Mouse (Mus musculus) ZHBTc4 (cell line): Measurements from ENCODE around the gene Ercc4.
"Not testable (repeated sequence)": the region's sequence is repeated elsewhere in the genome, so short reads cannot be mapped to it uniquely, and the experiment has no call there.

Source experiments
- DNase-seq: peaks from one replicate; pipeline ENCODE4 v3.0.0-alpha.2; 2011; ENCODE audit warnings: low read depth, low spot score

Gene Ercc4

GRCm38 (mm10) chr16:13109156-13109989, at the start of gene Ercc4:
Gene Ercc4 (plus strand): TSS chr16:13109684.
- peak; percentile 93 for DNase-seq

GRCm38 (mm10) chr16:13061113-13061512, 48.4 kb upstream of the Ercc4 start:
- DNase-seq = peak; percentile 23

DNA sequence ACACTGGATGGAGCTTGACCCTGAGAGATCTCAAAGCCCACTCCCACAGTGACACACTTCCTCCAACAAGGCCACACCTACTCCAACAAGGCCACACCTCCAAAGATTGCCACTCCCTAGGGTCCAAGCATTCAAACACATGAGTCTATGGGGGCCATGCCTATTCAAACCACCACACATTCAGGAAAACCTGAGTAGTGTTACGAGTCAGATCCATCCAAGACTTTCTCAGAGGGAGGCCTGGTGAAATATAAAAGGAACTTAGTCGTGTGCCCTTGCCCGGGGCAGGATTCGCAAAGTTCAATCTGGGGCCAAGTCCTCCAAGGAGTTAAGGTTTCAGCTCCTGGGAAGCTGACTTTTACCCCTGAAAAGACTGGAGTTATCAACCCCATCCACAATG, 35.3 kb upstream of the Ercc4 start:
- peak; percentile 80 for DNase-seq

- DNase-seq = no peak
These were observed 29.3 kb upstream of the Ercc4 start for GRCm38 (mm10) chr16:13080161-13080560.

GRCm38 (mm10) chr16:13083155-13083798, 26.2 kb upstream of the Ercc4 start:
- DNase-seq = no peak

DNA sequence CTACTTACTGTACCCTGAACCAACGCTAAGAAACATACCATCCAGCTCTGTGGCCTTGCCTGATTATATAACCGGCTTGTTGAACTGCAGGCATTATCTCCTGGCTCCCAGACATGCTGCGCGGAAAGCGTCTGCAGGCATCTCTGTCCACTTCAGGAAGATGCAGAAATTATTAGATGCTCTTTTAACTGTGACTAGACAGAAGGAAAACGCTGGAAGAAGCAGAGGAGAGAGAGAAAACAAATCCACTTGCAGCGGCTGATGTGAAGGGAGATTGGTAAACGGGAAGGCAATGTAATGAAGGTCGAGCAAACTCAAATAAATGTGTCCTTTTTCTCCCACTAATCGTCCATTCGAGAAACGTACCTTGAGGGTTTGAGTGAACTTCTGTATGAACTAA, 1.1 kb upstream of the Ercc4 start:
- no peak for DNase-seq

DNA sequence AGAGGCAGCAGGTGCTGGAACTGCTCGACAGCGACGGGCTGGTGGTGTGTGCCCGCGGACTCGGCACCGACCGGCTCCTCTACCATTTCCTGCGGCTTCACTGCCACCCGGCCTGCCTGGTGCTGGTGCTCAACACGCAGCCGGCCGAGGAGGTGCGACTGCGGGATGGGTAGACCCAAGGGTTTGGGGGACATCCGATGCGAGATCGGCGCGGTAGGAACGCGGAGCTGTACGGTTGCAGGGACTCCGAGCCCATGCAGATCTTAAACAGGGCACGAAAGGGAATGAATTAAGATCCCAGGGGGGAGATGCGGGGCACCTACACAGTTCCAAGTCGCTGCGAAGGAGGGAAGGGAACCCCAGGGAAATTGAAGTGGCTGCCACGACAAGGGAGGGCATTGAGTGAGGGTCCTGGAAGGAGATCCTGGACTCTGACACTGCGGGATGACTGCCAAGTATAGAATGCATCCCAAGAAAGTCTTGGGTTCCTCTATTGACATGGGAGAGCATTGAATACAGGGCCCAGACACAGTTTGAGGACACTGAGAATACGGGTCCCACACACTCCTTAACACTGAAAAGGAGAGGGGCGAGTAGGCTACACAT, 609 bp downstream of the Ercc4 start:
- DNase-seq = peak; percentile 25

GRCm38 (mm10) chr16:13114821-13115220, 5.3 kb downstream of the Ercc4 start:
- DNase-seq = no peak

DNA sequence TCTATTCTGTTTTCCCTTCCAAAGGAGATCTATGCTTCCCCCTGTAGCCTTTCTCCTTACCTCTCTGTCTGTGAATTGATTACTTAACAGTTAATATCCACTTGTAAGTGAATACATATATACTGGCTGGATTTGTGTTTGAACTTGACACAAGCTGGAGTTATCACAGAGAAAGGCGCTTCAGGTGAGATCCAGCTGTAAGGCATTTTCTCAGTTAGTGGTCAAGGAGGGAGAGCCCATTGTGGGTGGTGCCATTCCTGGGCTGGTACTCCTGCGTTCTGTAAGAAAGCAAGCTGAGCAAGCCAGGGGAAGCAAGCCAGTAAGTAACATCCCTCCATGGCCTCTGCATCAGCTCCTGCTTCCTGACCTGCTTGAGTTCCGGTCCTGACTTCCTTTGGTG, 6.0 kb downstream of the Ercc4 start:
- DNase-seq = not testable (repeated sequence)

DNA sequence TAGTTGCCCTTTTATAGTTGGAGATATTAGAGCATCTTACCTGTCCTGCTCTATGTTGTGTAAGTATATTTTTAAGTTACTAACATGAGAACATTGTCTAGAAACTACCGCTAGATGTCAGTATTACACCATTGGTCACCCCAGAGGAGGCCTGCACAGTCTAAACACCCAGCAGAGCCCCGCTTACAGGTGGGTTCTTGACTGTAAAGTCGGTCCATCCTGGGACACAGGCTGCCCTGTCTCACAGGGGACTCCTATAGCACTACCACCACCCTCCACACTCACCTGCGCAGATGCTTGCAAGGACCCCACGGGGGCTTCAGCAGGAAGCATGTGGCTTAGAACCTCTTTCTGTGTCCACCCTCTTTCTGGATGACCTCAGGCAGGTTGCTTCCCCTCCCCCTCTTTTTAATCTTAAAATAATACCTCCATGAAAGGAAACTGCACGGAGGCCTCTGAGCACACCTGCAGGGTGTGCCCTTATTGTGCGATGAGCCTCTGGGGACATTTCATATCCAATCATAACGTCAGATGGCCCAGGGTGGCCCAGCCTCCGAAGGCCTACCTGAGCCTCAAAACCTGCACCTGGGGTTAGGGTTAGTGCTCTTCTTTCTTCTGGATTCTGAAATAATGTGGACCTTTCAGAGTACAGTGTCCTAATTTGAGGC, 7.9 kb downstream of the Ercc4 start:
- DNase-seq = peak; percentile 86

DNA sequence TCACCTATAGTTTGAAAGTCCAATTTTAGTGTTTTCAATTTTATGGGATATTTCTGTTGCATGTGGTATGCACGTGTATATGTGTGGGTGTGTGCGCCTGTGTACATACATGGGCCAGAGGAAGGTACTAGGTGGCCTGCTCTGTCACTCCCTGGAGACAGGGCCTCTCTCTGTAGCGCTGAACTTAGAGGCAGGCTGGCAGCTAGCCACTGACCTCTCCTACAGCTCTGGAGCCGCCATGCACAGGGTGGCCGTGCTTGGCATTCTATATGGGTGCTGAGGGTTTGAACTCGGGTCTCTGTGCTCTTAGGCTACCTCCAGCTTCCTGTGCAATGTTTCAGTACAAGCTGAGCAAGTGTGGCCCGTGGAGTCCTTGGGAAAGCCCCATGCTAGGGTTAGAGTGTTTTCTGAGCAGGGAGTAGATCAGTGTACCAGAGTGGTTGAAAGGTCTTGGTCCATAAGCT, 8.5 kb downstream of the Ercc4 start:
- no peak for DNase-seq

GRCm38 (mm10) chr16:13118754-13119294, 9.3 kb downstream of the Ercc4 start:
- DNase-seq = peak; percentile 68

DNA sequence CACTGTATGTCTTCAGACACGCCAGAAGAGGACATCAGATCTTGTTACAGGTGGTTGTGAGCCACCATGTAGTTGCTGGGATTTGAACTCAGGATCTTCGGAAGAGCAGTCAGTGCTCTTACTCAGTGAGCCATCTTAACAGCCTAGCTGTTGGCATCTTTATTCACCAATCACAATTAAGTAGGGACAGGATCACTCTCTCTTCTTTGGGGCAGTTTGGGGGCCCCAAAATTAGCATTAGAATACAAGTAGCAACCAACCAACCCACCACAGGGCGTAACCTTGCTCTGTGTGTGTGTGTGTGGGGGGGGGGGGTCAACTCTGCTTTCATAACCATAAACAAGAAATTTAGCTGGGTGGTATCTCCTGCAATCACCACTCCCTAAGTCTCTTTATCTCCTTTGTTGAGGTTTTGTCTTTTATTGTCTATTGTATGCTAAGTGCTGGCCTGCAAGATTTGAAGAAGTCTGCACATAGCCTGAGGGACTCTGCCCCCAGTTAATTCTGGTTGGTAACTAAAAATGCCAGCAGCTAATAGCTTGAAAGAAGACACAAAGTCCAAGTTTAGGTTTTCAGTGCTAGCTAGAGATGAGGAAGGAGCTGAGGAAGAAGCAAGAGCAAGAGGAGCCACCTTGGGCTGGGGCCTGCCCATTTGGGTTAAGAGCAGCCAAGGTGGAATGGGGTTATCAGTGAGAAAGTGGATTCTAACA, 10.3 kb downstream of the Ercc4 start:
- DNase-seq = peak; percentile 59

GRCm38 (mm10) chr16:13125357-13125756, 15.9 kb downstream of the Ercc4 start:
- no peak for DNase-seq

DNA sequence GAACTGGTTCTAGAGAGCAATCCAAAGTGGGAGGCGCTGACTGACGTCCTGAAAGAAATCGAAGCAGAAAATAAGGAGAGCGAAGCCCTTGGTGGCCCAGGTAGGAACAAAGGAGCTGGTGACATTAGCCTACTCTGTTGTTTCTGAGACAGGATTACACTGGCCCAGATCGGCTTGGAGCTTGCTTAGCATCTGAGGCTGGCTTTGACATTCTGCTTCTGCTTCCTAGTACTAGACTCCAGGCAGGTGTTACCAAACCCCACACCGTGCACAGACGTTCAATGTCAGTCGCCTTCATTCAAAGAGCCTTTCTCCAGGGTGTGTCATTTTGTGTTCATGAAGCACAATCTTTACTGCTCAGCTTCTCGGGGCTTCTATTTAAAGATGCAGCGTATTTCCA, 18.1 kb downstream of the Ercc4 start:
- DNase-seq = peak; percentile 86

GRCm38 (mm10) chr16:13130412-13130811, 20.9 kb downstream of the Ercc4 start:
- peak; percentile 91 for DNase-seq

GRCm38 (mm10) chr16:13141220-13141619, 31.7 kb downstream of the Ercc4 start:
- DNase-seq = no peak

DNA sequence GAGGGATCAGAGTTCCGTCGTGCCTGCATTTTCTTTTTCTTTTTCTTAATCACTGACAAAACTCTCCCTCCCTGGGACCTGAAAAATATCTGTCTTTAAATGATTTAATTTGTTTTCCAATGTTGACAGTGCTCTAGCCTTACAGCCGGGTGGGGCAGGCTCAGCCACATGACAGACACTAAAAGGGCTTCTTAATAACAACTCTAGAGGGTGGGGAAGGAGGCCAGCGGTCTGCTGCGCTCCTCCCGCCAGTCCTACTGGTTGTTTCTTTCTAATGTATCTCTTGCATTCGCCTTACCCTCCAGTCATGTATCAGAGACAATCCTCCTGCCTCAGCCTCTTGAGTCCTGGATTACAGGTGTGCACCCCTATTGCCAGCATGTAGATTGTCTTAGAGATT, 34.4 kb downstream of the Ercc4 start:
- no peak for DNase-seq

DNA sequence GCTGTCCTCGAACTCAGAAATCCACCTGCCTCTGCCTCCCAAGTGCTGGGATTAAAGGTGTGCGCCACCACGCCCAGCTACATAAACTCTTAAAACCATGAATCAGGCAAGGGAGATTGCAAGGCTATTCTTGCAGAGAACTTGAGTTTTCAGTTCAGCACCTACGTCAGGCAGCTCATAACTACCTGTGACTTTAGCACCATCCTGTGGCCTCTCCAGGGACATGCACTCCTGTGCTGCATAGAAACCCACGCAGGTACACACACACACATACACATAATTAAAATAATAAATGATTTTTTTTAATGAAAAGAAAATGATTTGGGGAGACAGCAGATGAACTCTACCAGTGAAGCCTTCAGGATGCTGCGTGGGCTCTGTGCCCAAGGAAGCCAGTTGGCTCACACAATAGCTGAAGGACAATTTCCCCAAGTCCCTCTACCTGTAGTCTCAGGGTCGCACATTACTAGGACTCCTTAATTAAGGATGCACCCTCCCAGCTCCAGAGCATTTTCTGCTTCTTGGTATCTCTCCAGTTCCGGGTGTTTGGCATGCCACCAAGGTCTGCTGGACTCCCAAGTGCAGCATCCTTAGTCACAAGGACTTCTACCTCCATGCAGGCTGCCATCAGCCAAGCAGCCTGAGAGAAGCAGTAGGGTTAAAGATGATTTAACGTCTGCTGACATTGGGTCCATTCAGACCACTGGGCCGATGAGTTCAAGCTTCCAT, 35.4 kb downstream of the Ercc4 start:
- DNase-seq = peak; percentile 56

DNA sequence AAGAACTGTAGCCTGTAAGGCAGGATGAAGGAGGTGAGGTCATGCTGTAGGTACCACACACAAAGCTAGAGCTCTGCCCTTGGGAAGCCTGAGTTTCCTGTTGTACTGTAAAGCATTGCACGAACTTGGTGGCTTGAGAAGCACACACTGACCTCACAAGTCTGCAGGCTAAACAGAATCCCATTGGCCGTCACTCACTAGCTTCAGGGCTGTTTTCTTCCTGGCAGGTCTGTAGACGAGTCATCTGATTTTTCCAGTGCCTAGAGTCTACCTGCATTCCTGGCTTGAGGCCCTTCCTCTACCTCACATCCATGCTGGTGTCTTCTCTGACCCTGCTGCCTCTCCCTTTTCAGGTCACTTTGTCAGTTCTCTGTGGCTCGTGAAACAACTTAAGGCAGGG, 36.7 kb downstream of the Ercc4 start:
- DNase-seq = no peak
